Mouse (Mus musculus): ENCODE measurements around the gene Clec2g. TPM values are rescaled to one million over a fixed set of nuclear protein-coding genes. Genes with fewer than 3 reads are reported as not detected.

Gene Clec2g
- polyA plus RNA-seq (2014; fragmentation: Illumina TruSeq; extraction: RNeasy Lipid Tissue Mini Kit (QIAGEN cat#74804); ENCODE audit: low read depth, low replicate concordance), result not detected

DNA sequence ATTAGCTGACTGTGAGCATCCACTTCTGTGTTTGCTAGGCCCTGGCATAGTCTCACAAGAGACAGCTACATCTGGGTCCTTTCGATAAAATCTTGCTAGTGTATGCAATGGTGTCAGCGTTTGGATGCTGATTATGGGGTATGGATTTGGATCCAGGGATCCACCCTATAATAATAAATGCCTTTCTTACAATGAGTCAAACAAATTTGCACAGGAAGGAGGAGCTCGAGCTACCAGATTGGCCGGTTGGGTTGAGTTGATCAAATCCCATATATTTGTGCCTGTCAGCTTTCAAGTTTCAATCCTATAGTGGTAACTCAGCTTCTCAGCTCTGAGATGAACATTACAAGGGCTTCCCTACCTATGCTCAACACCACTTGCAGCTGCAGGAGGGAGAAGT, at the start of gene Clec2g:
Clec2g (plus strand) TSS at position 301 of the 400 bp plus-strand sequence.

GRCm38 (mm10) chr6:128887091-128887790, 46.9 kb upstream of the Clec2g start, which contains the start of gene Clec2i:
Clec2i (plus strand) TSS chr6:128887588.

DNA sequence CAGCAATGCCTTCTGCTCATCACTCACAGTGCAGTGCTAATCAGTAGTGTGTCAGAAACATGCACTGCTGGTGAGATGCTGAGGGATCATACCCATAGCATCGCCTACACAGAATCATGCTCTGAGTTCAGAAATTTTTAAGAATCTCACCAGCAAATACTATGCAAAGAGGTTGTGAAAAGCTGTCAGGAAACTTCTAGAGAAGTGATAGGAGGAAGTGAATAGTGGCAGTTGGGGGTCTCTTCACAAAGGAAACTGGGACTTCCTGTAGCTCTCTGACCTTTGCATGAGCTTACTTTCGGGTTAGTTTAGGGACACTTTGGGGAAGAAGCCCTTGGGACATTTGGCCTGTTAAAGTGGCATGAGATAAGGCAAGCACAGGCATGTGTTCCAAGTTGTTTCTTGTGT, 43.2 kb upstream of the Clec2g start, which contains the start of gene BC035044:
BC035044 (minus strand) TSS at position 179 of the 408 bp plus-strand sequence.

Other genes starting within 250 kb of the Clec2g start
- not detected for gene Klrb1, start 211.3 kb upstream of the Clec2g start, polyA plus RNA-seq (2014; fragmentation: Illumina TruSeq; extraction: RNeasy Lipid Tissue Mini Kit (QIAGEN cat#74804); ENCODE audit: low read depth, low replicate concordance)
- not detected for gene Klrb1c, start 145.2 kb upstream of the Clec2g start, polyA plus RNA-seq (2014; fragmentation: Illumina TruSeq; extraction: RNeasy Lipid Tissue Mini Kit (QIAGEN cat#74804); ENCODE audit: low read depth, low replicate concordance)
- gene Gm44511, start 108.1 kb upstream of the Clec2g start, polyA plus RNA-seq (2014; fragmentation: Illumina TruSeq; extraction: RNeasy Lipid Tissue Mini Kit (QIAGEN cat#74804); ENCODE audit: low read depth, low replicate concordance), result not detected
- gene Klrb1b, start 108.0 kb upstream of the Clec2g start, polyA plus RNA-seq (2014; fragmentation: Illumina TruSeq; extraction: RNeasy Lipid Tissue Mini Kit (QIAGEN cat#74804); ENCODE audit: low read depth, low replicate concordance), result not detected
- gene Clec2i, start 46.8 kb upstream of the Clec2g start, polyA plus RNA-seq (2014; fragmentation: Illumina TruSeq; extraction: RNeasy Lipid Tissue Mini Kit (QIAGEN cat#74804); ENCODE audit: low read depth, low replicate concordance), result not detected
- gene BC035044, start 43.3 kb upstream of the Clec2g start, polyA plus RNA-seq (2014; fragmentation: Illumina TruSeq; extraction: RNeasy Lipid Tissue Mini Kit (QIAGEN cat#74804); ENCODE audit: low read depth, low replicate concordance), result 0.39 TPM
- gene Klrb1f, start 111.5 kb downstream of the Clec2g start, polyA plus RNA-seq (2014; fragmentation: Illumina TruSeq; extraction: RNeasy Lipid Tissue Mini Kit (QIAGEN cat#74804); ENCODE audit: low read depth, low replicate concordance), result not detected
- 0.29 TPM for gene Clec2e, start 166.5 kb downstream of the Clec2g start, polyA plus RNA-seq (2014; fragmentation: Illumina TruSeq; extraction: RNeasy Lipid Tissue Mini Kit (QIAGEN cat#74804); ENCODE audit: low read depth, low replicate concordance)
- gene Clec2d, start 246.2 kb downstream of the Clec2g start, polyA plus RNA-seq (2014; fragmentation: Illumina TruSeq; extraction: RNeasy Lipid Tissue Mini Kit (QIAGEN cat#74804); ENCODE audit: low read depth, low replicate concordance), result 37.2 TPM

Measured in heart, adult 10 weeks (tissue).